Mouse (Mus musculus) embryonic facial prominence, embryonic 14.5 days (tissue): ENCODE measurements at regions not wholly inside any gene's neighbourhood (a gene's known extent, or its start where the extent isn't known, plus 50 kb on each side); places are given as distances from the start of the nearest gene placed in this dataset.

Experiments used
- ATAC-seq: fragments of 200-750 bp; cut with Nextera tagmentation; 2 replicates; pipeline ENCODE4 v1.8.0; 2017; ENCODE audit warnings: low read depth, moderate number of reproducible peaks, moderate TSS enrichment
- DNase-seq: peaks from one replicate; pipeline ENCODE4 v3.0.0-alpha.2; 2015; ENCODE audit warnings: low spot score
- H3K27ac ChIP-seq: fragments of 300-500 bp; sonication (generic); replicated peaks from 2 replicates; pipeline ENCODE4 v1.5.1; 2014; ENCODE audit warnings: low read depth, mild to moderate bottlenecking, low read length, moderate library complexity
- H3K27me3 ChIP-seq: fragments of 300-500 bp; sonication (generic); replicated peaks from 2 replicates; pipeline ENCODE4 v1.6.1; 2014; ENCODE audit warnings: low read length; ENCODE audit not compliant: control insufficient read depth, insufficient read depth
- H3K36me3 ChIP-seq: fragments of 300-500 bp; sonication (generic); 2 replicates; pipeline ENCODE4 v1.6.1; 2014; ENCODE audit warnings: low read length, mixed read lengths; ENCODE audit not compliant: control insufficient read depth, insufficient read depth
- H3K4me1 ChIP-seq: fragments of 300-500 bp; sonication (generic); 2 replicates; pipeline ENCODE4 v1.6.1; 2014; ENCODE audit warnings: antibody characterized with exemption, low read length; ENCODE audit not compliant: control insufficient read depth, insufficient read depth
- H3K4me2 ChIP-seq: fragments of 300-500 bp; sonication (generic); 2 replicates; pipeline ENCODE4 v1.6.1; 2014; ENCODE audit warnings: low read depth, mild to moderate bottlenecking, low read length, moderate library complexity, mixed read lengths
- H3K4me3 ChIP-seq: fragments of 300-500 bp; sonication (generic); 2 replicates; pipeline ENCODE4 v1.5.1; 2014; ENCODE audit warnings: low read depth, mild to moderate bottlenecking, low read length
- H3K9ac ChIP-seq: fragments of 300-500 bp; sonication (generic); 2 replicates; pipeline ENCODE4 v1.6.1; 2014; ENCODE audit warnings: low read depth, mild to moderate bottlenecking, low read length, moderate library complexity, mixed read lengths
- H3K9me3 ChIP-seq: fragments of 300-500 bp; sonication (generic); 2 replicates; pipeline ENCODE4 v1.6.1; 2016; ENCODE audit warnings: low read length; ENCODE audit not compliant: control insufficient read depth
- WGBS: fragments of 180-500 bp; shearing (Covaris S2); extraction: QIAGEN DNeasy Blood & Tissue Kit; methylation state at CpG from one replicate; pipeline ENCODE4 v1.1.7; 2014; 5-methylcytosine and 5-hydroxymethylcytosine counted together

DNA sequence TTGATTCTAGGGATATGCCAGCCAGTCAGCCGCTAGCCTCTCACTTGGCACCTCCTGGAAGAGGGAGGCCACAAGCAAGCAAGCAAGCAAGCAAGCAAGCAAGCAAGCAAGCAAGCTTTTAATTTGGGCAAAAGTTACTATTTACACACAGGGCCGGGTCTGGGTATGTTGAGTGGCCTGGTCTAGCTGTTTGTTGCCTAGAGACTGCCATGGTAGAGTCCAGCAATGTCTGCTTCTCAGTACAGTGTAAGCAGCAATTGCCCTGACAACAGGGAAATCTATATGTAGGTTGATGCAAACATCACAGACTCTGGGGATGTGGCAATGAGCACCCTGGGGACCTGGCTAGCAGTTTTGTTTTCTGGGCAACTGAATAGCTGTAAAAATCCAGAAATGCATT is 51.4 kb upstream of the Tns3 start:
- H3K27ac ChIP-seq: no peak overlapping the region
- H3K9ac ChIP-seq: no peak overlapping the region
- ATAC-seq (no peak; the same call in 1 of the 2 replicates), DNase-seq (no peak)
- H3K36me3 ChIP-seq: no peaks in the 10 kb centered on the region
- no peaks in the 10 kb centered on the region for H3K9me3 ChIP-seq
- 71% methylated on average over 2 of the region's 2 CpGs for WGBS
- H3K4me3 ChIP-seq: no peak overlapping the region
- no peaks in the 10 kb centered on the region for H3K4me1 ChIP-seq
- no peak overlapping the region for H3K4me2 ChIP-seq
- H3K27me3 ChIP-seq: no peaks in the 10 kb centered on the region
